Mouse (Mus musculus) kidney, adult 2 months (tissue): Measurements from ENCODE around the gene 1110059E24Rik. TPM values are rescaled to one million over a fixed set of nuclear protein-coding genes. Genes with fewer than 3 reads are reported as not detected.
"Not testable (repeated sequence)": the region's sequence is repeated elsewhere in the genome, so short reads cannot be mapped to it uniquely, and the experiment has no call there.

Experiments
- DNase-seq: peaks from one replicate; pipeline ENCODE4 v3.0.0; 2021
- H3K27ac ChIP-seq: fragments of 200-500 bp; 2 replicates; pipeline ENCODE4 v1.5.1; 2012; ENCODE audit warnings: low read depth, low read length, control low read depth, inconsistent platforms; ENCODE audit not compliant: insufficient read depth
- H3K27me3 ChIP-seq: fragments of 200-500 bp; replicated peaks from 2 replicates; pipeline ENCODE4 v1.6.1; 2012; ENCODE audit warnings: mild to moderate bottlenecking, moderate library complexity, low read length, inconsistent platforms; ENCODE audit not compliant: control insufficient read depth, insufficient read depth
- H3K36me3 ChIP-seq: fragments of 200-500 bp; 2 replicates; pipeline ENCODE4 v1.6.1; 2012; ENCODE audit warnings: mild to moderate bottlenecking, moderate library complexity, low read length, inconsistent platforms; ENCODE audit not compliant: control insufficient read depth, insufficient read depth
- H3K4me1 ChIP-seq: fragments of 200-500 bp; 2 replicates; pipeline ENCODE4 v1.6.1; 2011; ENCODE audit warnings: low read length; ENCODE audit not compliant: control insufficient read depth, insufficient read depth
- H3K4me3 ChIP-seq: fragments of 200-500 bp; 2 replicates; pipeline ENCODE4 v1.5.1; 2011; ENCODE audit warnings: mild to moderate bottlenecking, low read depth, low read length, control low read depth; ENCODE audit not compliant: insufficient read depth
- CTCF ChIP-seq: fragments of 200-500 bp; conservative IDR thresholded peaks from 2 replicates; pipeline ENCODE4 v1.5.1; 2011; ENCODE audit warnings: low read depth, mild to moderate bottlenecking, control low read depth, low read length, moderate library complexity, mixed read lengths; ENCODE audit not compliant: insufficient read depth, insufficient read length
- POLR2A ChIP-seq: fragments of 200-500 bp; IDR thresholded peaks from one replicate; pipeline ENCODE4 v1.6.1; 2011; ENCODE audit warnings: low read depth, low read length, control low read depth
- WGBS: fragments of 180-500 bp; shearing (Covaris S2); methylation state at CpG from one replicate; pipeline ENCODE4 v1.1.7; 2018; 5-methylcytosine and 5-hydroxymethylcytosine counted together
- polyA plus RNA-seq: library from polyadenylated mRNA; depleted of rRNA; stranded (reverse); fragments of >200 nt; gene quantifications from 2 replicates; pipeline ENCODE4 v1.2.3, GENCODE M21; 2012

1110059E24Rik gene
- polyA plus RNA-seq, 1 experiment = 7.3 TPM

- H3K27ac ChIP-seq = no peak overlapping the region; the same call in 1 of the 2 replicates
- no peak overlapping the region for H3K4me3 ChIP-seq
- peaks cover 7% of the 10 kb centered on the region; the same call in 1 of the 2 replicates for H3K4me1 ChIP-seq
- no peaks in the 10 kb centered on the region for H3K36me3 ChIP-seq
- 42% methylated on average over 7 of the region's 7 CpGs for WGBS
- H3K27me3 ChIP-seq = no peaks in the 10 kb centered on the region
- DNase-seq = no peak
- TF ChIP-seq CTCF (no peak), POLR2A (no peak)
Measured at GRCm38 (mm10) chr19:21637672-21638071, 15.1 kb downstream of the 1110059E24Rik start.

GRCm38 (mm10) chr19:21636907-21637306 is 15.9 kb downstream of the 1110059E24Rik start:
- no peak for DNase-seq
- no peak overlapping the region for H3K4me3 ChIP-seq
- H3K27ac ChIP-seq = no peak overlapping the region
- 55% methylated on average over 3 of the region's 3 CpGs for WGBS
- no peaks in the 10 kb centered on the region for H3K36me3 ChIP-seq
- peaks cover 7% of the 10 kb centered on the region; the same call in 1 of the 2 replicates for H3K4me1 ChIP-seq
- TF ChIP-seq POLR2A (no peak), CTCF (no peak)
- no peaks in the 10 kb centered on the region for H3K27me3 ChIP-seq

- H3K4me3 ChIP-seq = no peak overlapping the region
Measured at GRCm38 (mm10) chr19:21635406-21635805, 17.4 kb downstream of the 1110059E24Rik start.

GRCm38 (mm10) chr19:21630656-21631331 is 22.0 kb downstream of the 1110059E24Rik start:
- 0 out of 2 replicates have a peak, but pooled peaks cover 2% of the 10 kb centered on the region for H3K4me1 ChIP-seq
- no peaks in the 10 kb centered on the region for H3K27me3 ChIP-seq
- peak overlapping the region; percentile 43 for H3K27ac ChIP-seq
- H3K36me3 ChIP-seq = no peaks in the 10 kb centered on the region
- TF ChIP-seq POLR2A = no peak
- no peak for TF ChIP-seq CTCF
- 55% methylated on average over 14 of the region's 14 CpGs for WGBS
- peak; percentile 45 for DNase-seq
- H3K4me3 ChIP-seq = no peak overlapping the region

More at GRCm38 (mm10) chr19:21635406-21635805, 17.4 kb downstream of the 1110059E24Rik start:
- WGBS = 60% methylated on average over 2 of the region's 2 CpGs
- no peaks in the 10 kb centered on the region for H3K36me3 ChIP-seq
- TF ChIP-seq POLR2A (no peak), CTCF (no peak)
- peaks cover 7% of the 10 kb centered on the region; the same call in 1 of the 2 replicates for H3K4me1 ChIP-seq
- DNase-seq = no peak
- no peaks in the 10 kb centered on the region for H3K27me3 ChIP-seq
- no peak overlapping the region for H3K27ac ChIP-seq

- Histone ChIP-seq H3K4me1 (0 out of 2 replicates have a peak, but pooled peaks cover 2% of the 10 kb centered on the region), H3K36me3 (no peaks in the 10 kb centered on the region), H3K4me3 (no peak overlapping the region), H3K27ac (no peak overlapping the region), H3K27me3 (no peaks in the 10 kb centered on the region)
- DNase-seq = no peak
- TF ChIP-seq POLR2A = no peak
- no peak for TF ChIP-seq CTCF
- WGBS = 71% methylated on average over 1 of the region's 1 CpGs
Measured at GRCm38 (mm10) chr19:21629501-21629900, 23.3 kb downstream of the 1110059E24Rik start.

GRCm38 (mm10) chr19:21629030-21629429 is 23.7 kb downstream of the 1110059E24Rik start:
- Histone ChIP-seq H3K27me3 (no peaks in the 10 kb centered on the region), H3K36me3 (no peaks in the 10 kb centered on the region), H3K27ac (no peak overlapping the region), H3K4me1 (0 out of 2 replicates have a peak, but pooled peaks cover 4% of the 10 kb centered on the region), H3K4me3 (no peak overlapping the region)
- no peak for DNase-seq
- WGBS = 90% methylated on average over 1 of the region's 1 CpGs
- no peak for TF ChIP-seq POLR2A
- TF ChIP-seq CTCF = no peak

GRCm38 (mm10) chr19:21628440-21628839 is 24.3 kb downstream of the 1110059E24Rik start:
- DNase-seq = not testable (repeated sequence)

More at GRCm38 (mm10) chr19:21628440-21628839, 24.3 kb downstream of the 1110059E24Rik start:
- H3K4me3 ChIP-seq, H3K36me3 ChIP-seq, H3K27me3 ChIP-seq, H3K4me1 ChIP-seq, H3K27ac ChIP-seq: not testable (repeated sequence)
- 81% methylated on average over 11 of the region's 11 CpGs for WGBS
